In genomic region chr9:21197981-21198380, GRCm38 (mm10) we compare ENCODE assay signal across 9 mouse cellular contexts. TPM values are rescaled to one million over a fixed set of nuclear protein-coding genes. Genes with fewer than 3 reads are reported as not detected.
A peak's percentile ranks its signal among the peaks of the same experiment; 100 is the strongest.
DNase-seq lines count a peak whose midpoint lies in the region; ATAC-seq lines count a peak whose summit lies in the region.
"Had no signal": no experiment of that assay in that cellular context is flagged by ENCODE, and none has a peak within 500 bp of the region (broad histone marks: within the 10 kb centered on the region; RNA-seq: fewer than 3 reads in every experiment).

No protein-coding gene starts in this region.

- no peaks in the 10 kb centered on the region for H3K9me3 ChIP-seq in lung, embryonic 15.5 days
- H3K9me3 ChIP-seq: heart, embryonic 13.5 days had no signal

- ATAC-seq in lung, embryonic 15.5 days (ENCODE audit: borderline replicate concordance, extremely low read depth, low FRiP score, low TSS enrichment): no peak
- ATAC-seq in CD4-positive, CD25-positive, alpha-beta regulatory T cell, adult 4 months: no peak

- no peak overlapping the region for H3K4me3 ChIP-seq in lung, embryonic 15.5 days
- H3K4me3 ChIP-seq: heart, embryonic 13.5 days had no signal

- no peak for DNase-seq in lung, postnatal 14 days
- DNase-seq in frontal cortex, postnatal 25 days (ENCODE audit: low spot score in 2 of 2): peak; percentile 51 to 55
- DNase-seq in left cerebral cortex, postnatal 4 days: peak; percentile 79
- DNase-seq in right cerebral cortex, postnatal 10 days (ENCODE audit: low spot score in 2 of 2): peak; percentile 91 to 96
- DNase-seq in adrenal gland, adult 2 months: no peak
- DNase-seq in gastrocnemius, postnatal 36 days: no peak

- no peaks in the 10 kb centered on the region for H3K27me3 ChIP-seq in lung, embryonic 15.5 days
- H3K27me3 ChIP-seq: heart, embryonic 13.5 days had no signal

- H3K27ac ChIP-seq in lung, embryonic 15.5 days: no peak overlapping the region
- H3K27ac ChIP-seq: heart, embryonic 13.5 days had no signal

- intact Hi-C loops in left cerebral cortex, postnatal 4 days (cut with DNase I): no loop called here
- intact Hi-C loops in gastrocnemius, postnatal 36 days (cut with DNase I): no loop called here

- 21% methylated on average over 4 of the region's 4 CpGs for WGBS in lung, embryonic 15.5 days

- 0 out of 2 replicates have a peak overlapping the region, but pooled peaks have one; percentile 6 for H3K4me2 ChIP-seq in lung, embryonic 15.5 days
- H3K4me2 ChIP-seq: heart, embryonic 13.5 days had no signal

- H3K9ac ChIP-seq in lung, embryonic 15.5 days: no peak overlapping the region
- H3K9ac ChIP-seq: heart, embryonic 13.5 days had no signal

- peaks cover 20% of the 10 kb centered on the region for H3K4me1 ChIP-seq in lung, embryonic 15.5 days

- H3K36me3 ChIP-seq in lung, embryonic 15.5 days: no peaks in the 10 kb centered on the region

RNA-seq across cellular contexts. Expression of gene Pde4a, which starts 32.5 kb away (rescaled TPM):
- polyA plus RNA-seq in lung, embryonic 15.5 days (2015; fragmentation: Nextera tagmentation; extraction: Ambion mirVana): 8.6 and 9.3 TPM in 2 replicates
- 10 to 100 TPM; 44.4 to 47.3 TPM for total RNA-seq in left cerebral cortex, postnatal 4 days (2021)
- total RNA-seq in adrenal gland, adult 2 months (2021): 10 to 100 TPM in 1 of 2 experiments, 1 to 10 TPM in 1; 8.8 to 17.7 TPM
- polyA plus RNA-seq in adrenal gland, adult 2 months (2012; rRNA removed): 13.2 and 15.6 TPM in 2 replicates
- total RNA-seq in gastrocnemius, postnatal 36 days (2021): 10 to 100 TPM; 42.2 to 53.9 TPM
- 1 to 10 TPM in 1 of 2 experiments, under 1 TPM in 1; 0.67 to 1.3 TPM for polyA plus RNA-seq in CD4-positive, CD25-positive, alpha-beta regulatory T cell, adult 4 months (2017; shearing (Covaris generic))

RNA-seq across cellular contexts. Expression of gene Keap1, which starts 41.2 kb away (rescaled TPM):
- polyA plus RNA-seq in lung, embryonic 15.5 days (2015; fragmentation: Nextera tagmentation; extraction: Ambion mirVana): 65.5 and 68.3 TPM in 2 replicates
- 10 to 100 TPM; 49.0 to 50.8 TPM for total RNA-seq in left cerebral cortex, postnatal 4 days (2021)
- total RNA-seq in adrenal gland, adult 2 months (2021): 10 to 100 TPM; 36.6 to 56.5 TPM
- 132 and 142 TPM in 2 replicates for polyA plus RNA-seq in adrenal gland, adult 2 months (2012; rRNA removed)
- 10 to 100 TPM; 56.5 to 58.3 TPM for total RNA-seq in gastrocnemius, postnatal 36 days (2021)
- polyA plus RNA-seq in CD4-positive, CD25-positive, alpha-beta regulatory T cell, adult 4 months (2017; shearing (Covaris generic)): 10 to 100 TPM; 20.1 to 43.4 TPM

RNA-seq across cellular contexts. Expression of gene Cdc37, which starts 48.2 kb away (rescaled TPM):
- 316 and 319 TPM in 2 replicates for polyA plus RNA-seq in lung, embryonic 15.5 days (2015; fragmentation: Nextera tagmentation; extraction: Ambion mirVana)
- 100 to 1,000 TPM; 125 TPM for total RNA-seq in left cerebral cortex, postnatal 4 days (2021)
- total RNA-seq in adrenal gland, adult 2 months (2021): 100 to 1,000 TPM; 179 to 202 TPM
- 58.3 and 59.0 TPM in 2 replicates for polyA plus RNA-seq in adrenal gland, adult 2 months (2012; rRNA removed)
- 100 to 1,000 TPM; 123 to 126 TPM for total RNA-seq in gastrocnemius, postnatal 36 days (2021)
- 100 to 1,000 TPM; 100 to 115 TPM for polyA plus RNA-seq in CD4-positive, CD25-positive, alpha-beta regulatory T cell, adult 4 months (2017; shearing (Covaris generic))

RNA-seq across cellular contexts. Expression of gene S1pr5, which starts 50.3 kb away (rescaled TPM):
- polyA plus RNA-seq in lung, embryonic 15.5 days (2015; fragmentation: Nextera tagmentation; extraction: Ambion mirVana): 0.10 and 0.15 TPM in 2 replicates
- 1 to 10 TPM; 2.5 to 2.8 TPM for total RNA-seq in left cerebral cortex, postnatal 4 days (2021)
- 1 to 10 TPM in 1 of 2 experiments, under 1 TPM in 1; 0.66 to 1.9 TPM for total RNA-seq in adrenal gland, adult 2 months (2021)
- polyA plus RNA-seq in adrenal gland, adult 2 months (2012; rRNA removed): 1.2 and 1.4 TPM in 2 replicates
- total RNA-seq in gastrocnemius, postnatal 36 days (2021): under 1 TPM in 1 of 2 experiments, not detected in 1; 0.12 TPM
- under 1 TPM in 1 of 2 experiments, not detected in 1; 0.12 TPM for polyA plus RNA-seq in CD4-positive, CD25-positive, alpha-beta regulatory T cell, adult 4 months (2017; shearing (Covaris generic))

Comparison
In these comparisons a context has a peak if more than half of its experiments do, and no peak if none do; other contexts are left out.
1. DNase-seq: peak in frontal cortex, postnatal 25 days (2 of 2), left cerebral cortex, postnatal 4 days (single experiment) and right cerebral cortex, postnatal 10 days (2 of 2); none in lung, postnatal 14 days (single experiment), adrenal gland, adult 2 months (single experiment) and gastrocnemius, postnatal 36 days (0 of 2).